Mouse (Mus musculus): ENCODE measurements at regions not wholly inside any gene's neighbourhood (a gene's known extent, or its start where the extent isn't known, plus 50 kb on each side); places are given as distances from the start of the nearest gene placed in this dataset.

GRCm38 (mm10) chr7:133402072-133402471 is 199.9 kb downstream of the Tex36 start:
- intact Hi-C loops (cut with DNase I), result no loop called here
- no peak for DNase-seq (ENCODE audit: low spot score in 2 of 2)

GRCm38 (mm10) chr7:133400691-133401090 is 201.3 kb downstream of the Tex36 start:
- intact Hi-C loops (cut with DNase I), result no loop called here
- DNase-seq (ENCODE audit: low spot score in 2 of 2), result no peak

GRCm38 (mm10) chr7:133388716-133389115 is 213.2 kb downstream of the Tex36 start:
- DNase-seq (ENCODE audit: low spot score in 2 of 2), result no peak

GRCm38 (mm10) chr7:133382032-133382712 is 219.8 kb downstream of the Tex36 start:
- intact Hi-C loops (cut with DNase I), result no loop called here
- DNase-seq (ENCODE audit: low spot score in 2 of 2), result no peak

More at GRCm38 (mm10) chr7:133388716-133389115, 213.2 kb downstream of the Tex36 start:
- intact Hi-C loops (cut with DNase I), result no loop called here

GRCm38 (mm10) chr7:133379373-133379772 is 222.6 kb downstream of the Tex36 start:
- DNase-seq (ENCODE audit: low spot score in 2 of 2), result no peak
- intact Hi-C loops (cut with DNase I), result no loop called here

- intact Hi-C loops (cut with DNase I), result no loop called here
- DNase-seq (ENCODE audit: low spot score in 2 of 2), result no peak
Measured at GRCm38 (mm10) chr7:133378338-133378737, 223.6 kb downstream of the Tex36 start.

- intact Hi-C loops (cut with DNase I), result no loop called here
- DNase-seq (ENCODE audit: low spot score in 2 of 2), result no peak
Measured at GRCm38 (mm10) chr7:133376833-133377484, 225.0 kb downstream of the Tex36 start.

- DNase-seq (ENCODE audit: low spot score in 2 of 2), result no peak
- intact Hi-C loops (cut with DNase I), result no loop called here
Measured at GRCm38 (mm10) chr7:133372695-133373094, 229.3 kb downstream of the Tex36 start.

GRCm38 (mm10) chr7:133370542-133370941 is 231.4 kb downstream of the Tex36 start:
- DNase-seq (ENCODE audit: low spot score in 2 of 2), result no peak
- intact Hi-C loops (cut with DNase I), result no loop called here

- intact Hi-C loops (cut with DNase I), result no loop called here
- no peak for DNase-seq (ENCODE audit: low spot score in 2 of 2)
Measured at GRCm38 (mm10) chr7:133364601-133365000, 237.4 kb downstream of the Tex36 start.

- DNase-seq (ENCODE audit: low spot score in 2 of 2), result no peak
- intact Hi-C loops (cut with DNase I), result no loop called here
Measured at GRCm38 (mm10) chr7:133328717-133329116, 204.6 kb upstream of the Ctbp2 start.

GRCm38 (mm10) chr7:133325548-133326190 is 201.5 kb upstream of the Ctbp2 start:
- DNase-seq (ENCODE audit: low spot score in 2 of 2), result no peak

GRCm38 (mm10) chr7:133323955-133324354 is 199.8 kb upstream of the Ctbp2 start:
- DNase-seq (ENCODE audit: low spot score in 2 of 2), result no peak
- intact Hi-C loops (cut with DNase I), result no loop called here

More at GRCm38 (mm10) chr7:133325548-133326190, 201.5 kb upstream of the Ctbp2 start:
- intact Hi-C loops (cut with DNase I), result no loop called here

DNA sequence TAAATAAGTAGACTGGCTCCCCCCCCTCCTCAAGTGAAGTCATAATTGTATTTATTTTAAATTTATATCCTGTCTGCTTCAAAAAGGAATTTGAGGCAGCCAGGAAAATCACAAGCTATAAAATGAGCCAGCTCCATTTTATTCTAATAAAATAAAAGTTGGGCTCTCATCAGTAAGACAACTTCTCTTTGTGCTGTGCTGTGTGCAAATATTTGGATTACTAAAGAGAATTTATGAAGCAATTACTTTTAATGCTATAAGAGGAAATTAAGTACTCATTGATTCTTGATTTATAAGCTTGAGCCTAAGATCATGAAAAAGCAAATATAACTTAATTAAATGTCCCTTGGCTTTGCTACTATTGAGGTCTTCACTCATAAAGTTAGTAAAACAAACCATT is 193.4 kb upstream of the Ctbp2 start:
- DNase-seq (ENCODE audit: low spot score in 2 of 2), result no peak
- intact Hi-C loops (cut with DNase I), result no loop called here

DNA sequence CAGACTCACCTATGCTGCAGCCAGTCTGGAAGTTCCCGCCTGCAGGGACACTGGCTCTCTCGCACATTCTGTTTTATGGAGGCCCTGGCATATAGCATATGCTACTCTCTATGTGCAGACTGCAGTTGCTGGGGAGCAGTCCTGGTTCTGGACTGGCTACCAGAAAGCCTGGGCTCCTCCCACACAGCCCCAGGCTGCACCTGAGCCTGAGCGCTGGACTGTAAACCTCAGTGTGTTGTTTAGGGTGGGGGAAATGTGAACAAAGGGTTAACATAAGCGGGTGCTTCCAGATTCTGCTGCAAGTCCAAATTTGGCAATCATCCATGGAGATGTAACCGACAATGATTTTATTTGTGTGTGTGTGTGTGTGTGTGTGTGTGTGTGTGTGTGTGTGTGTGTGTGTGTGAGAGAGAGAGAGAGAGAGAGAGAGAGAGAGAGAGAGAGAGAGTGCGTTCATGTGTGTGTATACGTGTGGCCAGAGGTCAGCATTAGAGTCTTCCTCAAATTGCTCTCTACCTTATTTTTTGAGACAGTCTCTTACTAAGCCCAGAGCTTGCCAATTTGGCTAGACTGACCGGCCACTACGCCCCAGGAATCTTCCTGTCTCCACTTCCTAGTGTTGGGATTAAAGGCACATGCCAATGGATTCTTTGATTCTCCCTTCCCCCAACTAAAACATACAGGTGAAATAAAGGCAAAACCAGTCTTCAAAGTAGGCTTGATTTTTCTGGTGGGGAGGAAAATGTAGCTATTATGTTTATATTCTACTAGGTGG is 192.7 kb upstream of the Ctbp2 start:
- intact Hi-C loops (cut with DNase I), result no loop called here
- no peak for DNase-seq (ENCODE audit: low spot score in 2 of 2)

DNA sequence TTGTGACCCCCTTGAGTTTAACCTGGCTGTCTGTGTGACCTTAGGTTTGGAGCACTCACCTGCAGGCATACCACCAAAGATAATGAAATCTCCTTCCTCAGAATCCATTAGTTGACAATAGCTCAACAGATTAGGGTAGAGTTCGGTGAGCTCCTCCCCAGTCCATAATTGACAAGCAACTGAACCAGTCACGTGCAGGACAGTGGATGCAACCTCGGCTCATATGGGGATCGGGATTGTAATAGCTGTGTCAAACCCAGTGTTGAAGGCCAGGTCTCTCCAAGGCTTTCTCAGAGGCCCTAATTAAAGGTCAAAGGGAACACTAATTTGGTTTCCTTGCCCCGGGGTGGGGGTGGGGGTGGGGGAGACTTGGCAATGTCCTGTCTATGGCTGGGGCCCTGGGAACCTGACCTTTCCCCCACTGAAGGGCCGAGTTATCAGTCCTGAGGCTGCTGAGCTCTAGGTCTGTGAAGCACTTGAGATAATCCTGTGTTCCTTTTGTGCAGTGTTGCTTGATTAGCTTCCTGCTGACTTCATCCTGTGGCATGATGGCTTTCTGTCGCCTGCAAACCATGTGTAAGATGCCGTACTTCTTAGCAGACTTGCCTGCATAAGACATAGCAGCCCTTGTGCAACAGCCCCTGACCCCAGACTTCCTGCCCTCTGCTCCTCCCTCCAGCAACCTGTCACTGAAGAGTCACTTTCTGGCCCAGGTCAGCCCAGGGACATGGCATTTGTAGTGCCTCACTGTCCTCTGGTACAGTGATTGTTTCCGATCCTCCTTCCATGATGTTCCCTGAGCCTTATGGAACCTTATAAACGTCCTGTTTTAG is 191.3 kb upstream of the Ctbp2 start:
- intact Hi-C loops (cut with DNase I), result no loop called here
- no peak for DNase-seq (ENCODE audit: low spot score in 2 of 2)

DNA sequence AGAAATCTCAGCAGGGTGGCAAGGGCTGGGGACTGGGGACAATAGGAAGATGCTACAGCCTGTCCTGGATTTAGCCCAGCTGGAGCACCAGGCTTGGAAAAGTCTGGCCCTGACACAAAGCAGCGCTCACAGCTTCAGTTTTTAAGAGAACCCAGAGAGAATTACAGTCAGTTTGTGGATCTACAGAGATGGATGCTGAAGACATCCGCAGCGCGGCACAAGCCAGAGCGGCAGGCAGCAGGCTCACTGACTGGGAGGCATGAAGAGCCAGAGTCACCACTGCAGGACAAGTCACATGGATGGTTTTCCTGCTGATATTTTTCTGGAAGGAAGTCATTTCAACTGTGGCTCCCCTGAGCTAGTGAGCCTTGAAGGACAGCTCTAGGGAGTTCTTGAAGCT is 189.0 kb upstream of the Ctbp2 start:
- intact Hi-C loops (cut with DNase I), result no loop called here
- no peak for DNase-seq (ENCODE audit: low spot score in 2 of 2)

- no peak for DNase-seq (ENCODE audit: low spot score in 2 of 2)
- intact Hi-C loops (cut with DNase I), result no loop called here
Measured at GRCm38 (mm10) chr7:133311116-133311801, 187.1 kb upstream of the Ctbp2 start.

DNA sequence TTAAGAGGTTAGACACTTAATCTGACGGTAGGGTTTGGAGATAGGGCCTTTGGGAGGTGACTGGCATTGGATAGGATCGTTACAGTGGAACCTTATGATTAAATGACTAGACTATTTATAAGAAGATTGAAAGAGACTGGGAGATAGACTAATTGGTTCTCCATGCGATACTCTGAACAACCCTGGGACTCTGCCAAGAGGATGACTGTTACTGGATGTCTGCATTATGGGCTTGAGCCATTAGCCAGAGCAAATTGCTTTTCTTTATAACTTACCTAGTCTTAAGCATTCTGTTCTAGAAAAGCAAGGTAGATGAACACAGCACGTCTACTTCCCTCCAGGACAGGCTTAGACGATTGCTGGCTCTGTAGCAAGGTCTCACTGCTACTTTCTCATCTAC is 180.3 kb upstream of the Ctbp2 start:
- intact Hi-C loops (cut with DNase I), result no loop called here
- DNase-seq (ENCODE audit: low spot score in 2 of 2), result no peak

Data from left cerebral cortex, postnatal 14 days (tissue).